Mouse (Mus musculus): ENCODE data around the gene Cln3. TPM values are rescaled to one million over a fixed set of nuclear protein-coding genes. Genes with fewer than 3 reads are reported as not detected.

The Cln3 gene
- polyA plus RNA-seq (2014; fragmentation: Illumina TruSeq; extraction: RNeasy Lipid Tissue Mini Kit (QIAGEN cat#74804); ENCODE audit: low read depth, low replicate concordance), result 4.5 TPM

DNA sequence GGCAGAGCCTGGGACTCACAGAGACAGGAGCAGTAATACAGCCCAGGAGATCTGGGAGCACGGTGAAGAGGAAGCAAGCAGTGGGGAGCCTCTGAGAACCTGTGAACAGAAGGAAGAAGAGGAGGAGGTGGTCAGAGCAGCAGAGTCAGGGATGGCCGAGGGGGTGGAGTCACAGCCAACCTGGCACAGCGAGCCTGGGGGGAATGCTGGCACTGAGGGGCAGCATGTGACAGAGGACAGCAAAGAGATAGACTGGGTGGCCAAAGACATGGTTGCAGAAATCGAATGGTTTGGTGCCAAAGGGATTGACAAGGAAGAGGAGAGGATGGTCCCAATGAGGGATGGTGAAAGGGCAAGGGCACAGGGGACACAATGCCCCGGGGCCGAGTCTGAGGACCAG lies at the start of gene Cln3:
TSS of gene Cln3 (minus strand) at position 101 of the 400 bp plus-strand sequence.

DNA sequence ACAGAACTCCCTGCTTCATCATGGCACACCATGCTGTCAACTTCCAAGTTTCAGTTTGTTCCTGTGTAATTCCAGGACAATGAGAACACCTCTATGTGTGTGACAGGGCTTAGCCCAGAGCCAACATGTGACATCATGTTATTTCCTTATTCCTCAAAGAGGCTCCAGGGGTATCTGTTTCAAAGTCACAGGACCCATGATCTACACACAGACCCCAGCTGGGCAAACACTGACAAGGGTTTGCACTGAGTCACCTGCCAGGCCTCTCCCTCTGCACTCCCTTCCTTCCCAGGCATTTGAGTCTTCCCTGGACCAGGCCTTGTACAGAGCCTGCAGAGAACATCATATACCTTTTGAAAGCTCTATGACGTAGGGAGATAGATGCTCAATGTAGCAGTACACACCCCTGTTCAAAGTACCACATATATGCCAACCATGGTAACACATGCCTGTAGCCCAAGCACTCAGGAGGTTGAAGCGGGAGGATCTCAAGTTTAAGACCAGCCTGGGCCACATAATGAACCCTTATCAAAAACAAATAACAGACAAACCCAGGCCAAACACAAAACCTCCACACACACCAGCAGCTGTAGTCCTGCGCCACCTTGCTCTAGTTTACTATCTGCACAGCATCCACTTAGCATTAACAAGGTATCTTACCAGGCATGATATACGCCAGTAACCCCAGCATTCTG lies 45.4 kb upstream of the Cln3 start, which contains the start of gene Nupr1:
TSS of gene Nupr1 (minus strand) at position 38 of the 695 bp plus-strand sequence.

DNA sequence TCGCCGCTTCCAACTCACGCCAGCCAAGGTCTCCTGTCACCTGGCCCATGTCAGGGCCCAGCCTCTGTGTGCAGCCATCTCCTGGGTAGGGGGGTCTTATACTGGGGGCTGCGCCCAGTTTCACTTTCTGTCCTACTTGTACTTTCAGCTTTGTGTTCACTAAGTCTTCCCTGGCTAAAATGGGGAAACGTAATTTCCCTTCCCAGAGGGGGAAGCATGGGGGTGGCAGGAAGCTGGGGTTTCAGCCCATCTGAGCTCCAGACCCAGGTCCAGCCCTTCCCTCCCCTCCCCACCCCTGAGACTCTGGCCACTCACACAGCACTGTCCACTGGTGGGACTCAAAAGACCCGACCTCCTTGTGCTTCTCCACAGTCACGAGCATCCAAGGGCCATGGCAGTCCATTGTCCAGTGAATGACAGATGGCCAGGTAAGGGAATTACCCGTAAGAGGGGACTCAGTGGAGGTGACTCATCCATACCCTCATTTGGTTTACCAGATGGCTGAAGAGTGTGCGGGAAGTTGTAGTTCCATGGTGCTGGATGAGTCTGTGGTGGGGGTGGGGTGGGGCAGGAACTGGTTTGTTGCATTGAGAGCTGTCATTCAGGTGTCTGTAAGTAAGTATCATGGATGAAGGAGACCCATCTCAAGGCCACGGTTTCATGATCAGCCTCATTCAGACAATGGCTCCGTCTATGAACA lies 9.4 kb upstream of the Cln3 start, which contains the start of gene Il27:
TSS of gene Il27 (minus strand) at position 80 of the 700 bp plus-strand sequence.

DNA sequence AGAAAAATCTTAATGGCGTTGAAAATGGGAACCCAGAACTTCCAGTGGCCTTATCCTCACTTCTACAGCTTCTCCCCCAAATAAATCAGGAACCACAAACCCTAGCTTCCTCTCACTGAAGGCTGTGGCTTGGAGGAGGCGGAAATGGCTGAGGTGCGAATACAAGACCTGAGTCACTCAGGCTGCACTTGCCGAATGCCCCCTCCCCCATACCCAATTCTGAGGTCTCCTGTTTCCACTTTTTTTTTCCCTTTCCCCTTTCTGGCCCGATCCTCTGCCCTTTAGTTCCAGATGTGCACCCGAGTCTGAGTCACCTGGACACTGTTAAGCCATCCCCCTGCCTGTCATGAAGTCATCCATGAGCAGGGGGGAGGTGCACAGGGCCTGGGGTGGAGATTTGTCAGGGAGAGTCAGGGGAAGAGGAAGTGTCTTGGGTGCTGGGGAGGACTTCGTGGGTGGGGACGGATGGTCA lies 1.1 kb downstream of the Cln3 start, which contains the start of gene Apobr:
TSS of gene Apobr (plus strand) at position 437 of the 472 bp plus-strand sequence.

DNA sequence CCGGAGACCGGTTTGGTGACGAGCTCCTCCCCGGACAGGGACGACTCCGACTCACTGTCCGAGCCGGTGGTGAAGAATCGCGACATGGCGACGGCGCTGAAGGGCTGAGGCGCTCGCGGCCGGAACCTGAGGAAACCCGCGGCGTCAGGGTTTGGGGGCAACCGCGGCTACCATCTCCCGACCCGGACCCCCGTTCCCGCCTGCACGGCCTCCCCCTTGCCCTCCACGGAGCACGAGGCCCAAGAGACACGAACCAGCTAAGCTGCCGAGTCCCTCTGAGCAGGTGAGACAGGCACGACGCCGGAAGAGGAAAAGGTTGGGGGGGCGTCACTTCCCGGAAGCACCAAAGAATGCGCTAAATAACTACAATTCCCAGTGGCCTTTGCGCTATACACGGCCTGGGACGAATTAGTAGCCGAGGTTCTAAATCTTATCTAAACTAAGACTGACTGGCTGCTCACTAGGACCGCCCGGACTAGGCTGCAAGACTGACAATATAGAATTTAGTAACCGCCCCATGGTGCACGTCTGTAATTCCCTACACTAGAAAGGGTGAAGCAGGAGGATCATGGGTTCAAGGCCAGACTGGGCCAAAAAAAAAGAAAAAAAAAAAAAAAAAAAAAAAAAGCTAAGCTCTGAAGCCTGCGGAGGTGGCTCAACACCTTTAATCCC lies 19.4 kb downstream of the Cln3 start, which contains the start of gene Eif3c:
TSS of gene Eif3c (minus strand) at position 318 of the 672 bp plus-strand sequence.

Other genes with a start within 250 kb of the Cln3 start
- 0.38 TPM for gene Lat, start 216.2 kb downstream of the Cln3 start, polyA plus RNA-seq (2014; fragmentation: Illumina TruSeq; extraction: RNeasy Lipid Tissue Mini Kit (QIAGEN cat#74804); ENCODE audit: low read depth, low replicate concordance)
- 1.8 TPM for gene Spns1, start 208.4 kb downstream of the Cln3 start, polyA plus RNA-seq (2014; fragmentation: Illumina TruSeq; extraction: RNeasy Lipid Tissue Mini Kit (QIAGEN cat#74804); ENCODE audit: low read depth, low replicate concordance)
- 9.4 TPM for gene Nfatc2ip, start 189.1 kb downstream of the Cln3 start, polyA plus RNA-seq (2014; fragmentation: Illumina TruSeq; extraction: RNeasy Lipid Tissue Mini Kit (QIAGEN cat#74804); ENCODE audit: low read depth, low replicate concordance)
- 5.6 TPM for gene Cd19, start 170.9 kb downstream of the Cln3 start, polyA plus RNA-seq (2014; fragmentation: Illumina TruSeq; extraction: RNeasy Lipid Tissue Mini Kit (QIAGEN cat#74804); ENCODE audit: low read depth, low replicate concordance)
- gene Rabep2, start 157.1 kb downstream of the Cln3 start, polyA plus RNA-seq (2014; fragmentation: Illumina TruSeq; extraction: RNeasy Lipid Tissue Mini Kit (QIAGEN cat#74804); ENCODE audit: low read depth, low replicate concordance), result 0.63 TPM
- gene Atp2a1, start 122.7 kb downstream of the Cln3 start, polyA plus RNA-seq (2014; fragmentation: Illumina TruSeq; extraction: RNeasy Lipid Tissue Mini Kit (QIAGEN cat#74804); ENCODE audit: low read depth, low replicate concordance), result not detected
- gene Sh2b1, start 110.4 kb downstream of the Cln3 start, polyA plus RNA-seq (2014; fragmentation: Illumina TruSeq; extraction: RNeasy Lipid Tissue Mini Kit (QIAGEN cat#74804); ENCODE audit: low read depth, low replicate concordance), result 0.91 TPM
- 4.8 TPM for gene Tufm, start 98.5 kb downstream of the Cln3 start, polyA plus RNA-seq (2014; fragmentation: Illumina TruSeq; extraction: RNeasy Lipid Tissue Mini Kit (QIAGEN cat#74804); ENCODE audit: low read depth, low replicate concordance)
- gene Atxn2l, start 82.4 kb downstream of the Cln3 start, polyA plus RNA-seq (2014; fragmentation: Illumina TruSeq; extraction: RNeasy Lipid Tissue Mini Kit (QIAGEN cat#74804); ENCODE audit: low read depth, low replicate concordance), result 42.0 TPM
- gene Eif3c, start 19.4 kb downstream of the Cln3 start, polyA plus RNA-seq (2014; fragmentation: Illumina TruSeq; extraction: RNeasy Lipid Tissue Mini Kit (QIAGEN cat#74804); ENCODE audit: low read depth, low replicate concordance), result 225 TPM
- 0.22 TPM for gene Apobr, start 875 bp downstream of the Cln3 start, polyA plus RNA-seq (2014; fragmentation: Illumina TruSeq; extraction: RNeasy Lipid Tissue Mini Kit (QIAGEN cat#74804); ENCODE audit: low read depth, low replicate concordance)
- not detected for gene Il27, start 9.1 kb upstream of the Cln3 start, polyA plus RNA-seq (2014; fragmentation: Illumina TruSeq; extraction: RNeasy Lipid Tissue Mini Kit (QIAGEN cat#74804); ENCODE audit: low read depth, low replicate concordance)
- gene Nupr1, start 45.0 kb upstream of the Cln3 start, polyA plus RNA-seq (2014; fragmentation: Illumina TruSeq; extraction: RNeasy Lipid Tissue Mini Kit (QIAGEN cat#74804); ENCODE audit: low read depth, low replicate concordance), result 62.1 TPM
- 3.5 TPM for gene Sgf29, start 63.5 kb upstream of the Cln3 start, polyA plus RNA-seq (2014; fragmentation: Illumina TruSeq; extraction: RNeasy Lipid Tissue Mini Kit (QIAGEN cat#74804); ENCODE audit: low read depth, low replicate concordance)
- gene Sult1a1, start 90.6 kb upstream of the Cln3 start, polyA plus RNA-seq (2014; fragmentation: Illumina TruSeq; extraction: RNeasy Lipid Tissue Mini Kit (QIAGEN cat#74804); ENCODE audit: low read depth, low replicate concordance), result 841 TPM
- gene Bola2, start 109.6 kb upstream of the Cln3 start, polyA plus RNA-seq (2014; fragmentation: Illumina TruSeq; extraction: RNeasy Lipid Tissue Mini Kit (QIAGEN cat#74804); ENCODE audit: low read depth, low replicate concordance), result 0.41 TPM
- 3.5 TPM for gene Slx1b, start 110.0 kb upstream of the Cln3 start, polyA plus RNA-seq (2014; fragmentation: Illumina TruSeq; extraction: RNeasy Lipid Tissue Mini Kit (QIAGEN cat#74804); ENCODE audit: low read depth, low replicate concordance)
- gene Coro1a, start 122.0 kb upstream of the Cln3 start, polyA plus RNA-seq (2014; fragmentation: Illumina TruSeq; extraction: RNeasy Lipid Tissue Mini Kit (QIAGEN cat#74804); ENCODE audit: low read depth, low replicate concordance), result 4.6 TPM
- gene Mapk3, start 173.8 kb upstream of the Cln3 start, polyA plus RNA-seq (2014; fragmentation: Illumina TruSeq; extraction: RNeasy Lipid Tissue Mini Kit (QIAGEN cat#74804); ENCODE audit: low read depth, low replicate concordance), result 43.9 TPM
- gene Gdpd3, start 180.5 kb upstream of the Cln3 start, polyA plus RNA-seq (2014; fragmentation: Illumina TruSeq; extraction: RNeasy Lipid Tissue Mini Kit (QIAGEN cat#74804); ENCODE audit: low read depth, low replicate concordance), result 3.2 TPM
- gene Ypel3, start 191.1 kb upstream of the Cln3 start, polyA plus RNA-seq (2014; fragmentation: Illumina TruSeq; extraction: RNeasy Lipid Tissue Mini Kit (QIAGEN cat#74804); ENCODE audit: low read depth, low replicate concordance), result 17.7 TPM
- not detected for gene Tbx6, start 195.7 kb upstream of the Cln3 start, polyA plus RNA-seq (2014; fragmentation: Illumina TruSeq; extraction: RNeasy Lipid Tissue Mini Kit (QIAGEN cat#74804); ENCODE audit: low read depth, low replicate concordance)
- 47.0 TPM for gene Ppp4c, start 206.7 kb upstream of the Cln3 start, polyA plus RNA-seq (2014; fragmentation: Illumina TruSeq; extraction: RNeasy Lipid Tissue Mini Kit (QIAGEN cat#74804); ENCODE audit: low read depth, low replicate concordance)
- not detected for gene Fam57b, start 211.9 kb upstream of the Cln3 start, polyA plus RNA-seq (2014; fragmentation: Illumina TruSeq; extraction: RNeasy Lipid Tissue Mini Kit (QIAGEN cat#74804); ENCODE audit: low read depth, low replicate concordance)
- gene 4930451I11Rik, start 245.8 kb upstream of the Cln3 start, polyA plus RNA-seq (2014; fragmentation: Illumina TruSeq; extraction: RNeasy Lipid Tissue Mini Kit (QIAGEN cat#74804); ENCODE audit: low read depth, low replicate concordance), result not detected